Mouse (Mus musculus): ENCODE results near the gene Mrnip. TPM values are rescaled to one million over a fixed set of nuclear protein-coding genes. Genes with fewer than 3 reads are reported as not detected.

Mrnip gene
- polyA plus RNA-seq, 1 experiment from 2014 or later, result 39.2 TPM

GRCm38 (mm10) chr11:50177111-50177510, 2.9 kb downstream of the Mrnip start:
- no peak overlapping the region for H3K4me3 ChIP-seq (ENCODE audit: low read depth, low read length)
- H3K9ac ChIP-seq (ENCODE audit: low read depth, low read length), result no peak overlapping the region
- ATAC-seq, result no peak
- H3K27ac ChIP-seq (ENCODE audit: low read length), result no peak overlapping the region
- 83% methylated on average over 6 of the region's 6 CpGs for WGBS
- H3K4me2 ChIP-seq (ENCODE audit: low read length), result no peak overlapping the region
- no peaks in the 10 kb centered on the region for H3K9me3 ChIP-seq (replicated peaks; ENCODE audit: control insufficient read depth, low read length, poor library complexity, severe bottlenecking)
- H3K27me3 ChIP-seq (ENCODE audit: control insufficient read depth, insufficient read depth, low read depth, low read length), result no peaks in the 10 kb centered on the region
- H3K36me3 ChIP-seq (ENCODE audit: control insufficient read depth, insufficient read depth, low read length), result peaks cover 10% of the 10 kb centered on the region; the same call in 1 of the 2 replicates
- peaks cover 5% of the 10 kb centered on the region for H3K4me1 ChIP-seq (ENCODE audit: control insufficient read depth, insufficient read depth, low read length)

- Histone ChIP-seq H3K9me3 (replicated peaks; ENCODE audit: control insufficient read depth, low read length, poor library complexity, severe bottlenecking) (no peaks in the 10 kb centered on the region), H3K4me3 (ENCODE audit: low read depth, low read length) (no peak overlapping the region), H3K36me3 (ENCODE audit: control insufficient read depth, insufficient read depth, low read length) (peaks cover 13% of the 10 kb centered on the region; the same call in 1 of the 2 replicates), H3K27ac (ENCODE audit: low read length) (no peak overlapping the region), H3K4me2 (ENCODE audit: low read length) (no peak overlapping the region), H3K4me1 (ENCODE audit: control insufficient read depth, insufficient read depth, low read length) (peaks cover 5% of the 10 kb centered on the region), H3K9ac (ENCODE audit: low read depth, low read length) (no peak overlapping the region), H3K27me3 (ENCODE audit: control insufficient read depth, insufficient read depth, low read depth, low read length) (no peaks in the 10 kb centered on the region)
- 88% methylated on average over 5 of the region's 5 CpGs for WGBS
- ATAC-seq, result no peak
Measured at GRCm38 (mm10) chr11:50178532-50179488, 4.6 kb downstream of the Mrnip start.

GRCm38 (mm10) chr11:50180478-50181231, 6.4 kb downstream of the Mrnip start:
- Histone ChIP-seq H3K27me3 (ENCODE audit: control insufficient read depth, insufficient read depth, low read depth, low read length) (no peaks in the 10 kb centered on the region), H3K9me3 (replicated peaks; ENCODE audit: control insufficient read depth, low read length, poor library complexity, severe bottlenecking) (no peaks in the 10 kb centered on the region), H3K4me3 (ENCODE audit: low read depth, low read length) (no peak overlapping the region), H3K9ac (ENCODE audit: low read depth, low read length) (no peak overlapping the region), H3K36me3 (ENCODE audit: control insufficient read depth, insufficient read depth, low read length) (peaks cover 16% of the 10 kb centered on the region; the same call in 1 of the 2 replicates), H3K27ac (ENCODE audit: low read length) (no peak overlapping the region), H3K4me2 (ENCODE audit: low read length) (no peak overlapping the region), H3K4me1 (ENCODE audit: control insufficient read depth, insufficient read depth, low read length) (peaks cover under 1% of the 10 kb centered on the region)
- whole genome bisulfite sequencing, result 75% methylated on average over 6 of the region's 6 CpGs
- ATAC-seq, result no peak

GRCm38 (mm10) chr11:50182702-50183101, 8.5 kb downstream of the Mrnip start:
- Histone ChIP-seq H3K36me3 (ENCODE audit: control insufficient read depth, insufficient read depth, low read length) (peaks cover 13% of the 10 kb centered on the region; the same call in 1 of the 2 replicates), H3K27ac (ENCODE audit: low read length) (no peak overlapping the region), H3K4me1 (ENCODE audit: control insufficient read depth, insufficient read depth, low read length) (no peaks in the 10 kb centered on the region), H3K9me3 (replicated peaks; ENCODE audit: control insufficient read depth, low read length, poor library complexity, severe bottlenecking) (no peaks in the 10 kb centered on the region), H3K27me3 (ENCODE audit: control insufficient read depth, insufficient read depth, low read depth, low read length) (no peaks in the 10 kb centered on the region), H3K4me2 (ENCODE audit: low read length) (no peak overlapping the region), H3K4me3 (ENCODE audit: low read depth, low read length) (no peak overlapping the region), H3K9ac (ENCODE audit: low read depth, low read length) (no peak overlapping the region)
- ATAC-seq, result no peak
- WGBS, result 93% methylated on average over 4 of the region's 4 CpGs

GRCm38 (mm10) chr11:50184788-50185187, 10.5 kb downstream of the Mrnip start:
- WGBS, result 92% methylated on average over 3 of the region's 3 CpGs
- no peaks in the 10 kb centered on the region for H3K4me1 ChIP-seq (ENCODE audit: control insufficient read depth, insufficient read depth, low read length)
- no peak overlapping the region for H3K4me2 ChIP-seq (ENCODE audit: low read length)
- no peaks in the 10 kb centered on the region for H3K9me3 ChIP-seq (replicated peaks; ENCODE audit: control insufficient read depth, low read length, poor library complexity, severe bottlenecking)
- no peak for ATAC-seq
- no peaks in the 10 kb centered on the region for H3K27me3 ChIP-seq (ENCODE audit: control insufficient read depth, insufficient read depth, low read depth, low read length)
- H3K36me3 ChIP-seq (ENCODE audit: control insufficient read depth, insufficient read depth, low read length), result peaks cover 9% of the 10 kb centered on the region; the same call in 1 of the 2 replicates
- H3K4me3 ChIP-seq (ENCODE audit: low read depth, low read length), result no peak overlapping the region
- H3K27ac ChIP-seq (ENCODE audit: low read length), result no peak overlapping the region
- H3K9ac ChIP-seq (ENCODE audit: low read depth, low read length), result no peak overlapping the region

- H3K4me2 ChIP-seq (ENCODE audit: low read length), result no peak overlapping the region
- no peak overlapping the region for H3K27ac ChIP-seq (ENCODE audit: low read length)
- WGBS, result 76% methylated on average over 7 of the region's 7 CpGs
- no peak for ATAC-seq
- no peak overlapping the region for H3K9ac ChIP-seq (ENCODE audit: low read depth, low read length)
- H3K27me3 ChIP-seq (ENCODE audit: control insufficient read depth, insufficient read depth, low read depth, low read length), result no peaks in the 10 kb centered on the region
- 0 out of 2 replicates have a peak, but pooled peaks cover 5% of the 10 kb centered on the region for H3K36me3 ChIP-seq (ENCODE audit: control insufficient read depth, insufficient read depth, low read length)
- H3K9me3 ChIP-seq (replicated peaks; ENCODE audit: control insufficient read depth, low read length, poor library complexity, severe bottlenecking), result no peaks in the 10 kb centered on the region
- H3K4me1 ChIP-seq (ENCODE audit: control insufficient read depth, insufficient read depth, low read length), result no peaks in the 10 kb centered on the region
- no peak overlapping the region for H3K4me3 ChIP-seq (ENCODE audit: low read depth, low read length)
Measured at GRCm38 (mm10) chr11:50188682-50189081, 14.4 kb downstream of the Mrnip start.

GRCm38 (mm10) chr11:50190362-50190761, 16.1 kb downstream of the Mrnip start:
- no peak overlapping the region for H3K9ac ChIP-seq (ENCODE audit: low read depth, low read length)
- 0 out of 2 replicates have a peak, but pooled peaks cover 5% of the 10 kb centered on the region for H3K36me3 ChIP-seq (ENCODE audit: control insufficient read depth, insufficient read depth, low read length)
- WGBS, result 92% methylated on average over 4 of the region's 4 CpGs
- no peak overlapping the region for H3K4me3 ChIP-seq (ENCODE audit: low read depth, low read length)
- ATAC-seq, result no peak
- H3K9me3 ChIP-seq (replicated peaks; ENCODE audit: control insufficient read depth, low read length, poor library complexity, severe bottlenecking), result no peaks in the 10 kb centered on the region
- H3K4me1 ChIP-seq (ENCODE audit: control insufficient read depth, insufficient read depth, low read length), result no peaks in the 10 kb centered on the region
- no peak overlapping the region for H3K27ac ChIP-seq (ENCODE audit: low read length)
- no peaks in the 10 kb centered on the region for H3K27me3 ChIP-seq (ENCODE audit: control insufficient read depth, insufficient read depth, low read depth, low read length)
- H3K4me2 ChIP-seq (ENCODE audit: low read length), result no peak overlapping the region

- WGBS, result 93% methylated on average over 3 of the region's 3 CpGs
- no peak for ATAC-seq
Measured at GRCm38 (mm10) chr11:50192278-50192677, 18.0 kb downstream of the Mrnip start.

More at GRCm38 (mm10) chr11:50192278-50192677, 18.0 kb downstream of the Mrnip start:
- no peak overlapping the region for H3K9ac ChIP-seq (ENCODE audit: low read depth, low read length)
- H3K27ac ChIP-seq (ENCODE audit: low read length), result no peak overlapping the region
- H3K4me2 ChIP-seq (ENCODE audit: low read length), result no peak overlapping the region
- H3K9me3 ChIP-seq (replicated peaks; ENCODE audit: control insufficient read depth, low read length, poor library complexity, severe bottlenecking), result no peaks in the 10 kb centered on the region
- no peaks in the 10 kb centered on the region for H3K27me3 ChIP-seq (ENCODE audit: control insufficient read depth, insufficient read depth, low read depth, low read length)
- H3K4me3 ChIP-seq (ENCODE audit: low read depth, low read length), result no peak overlapping the region
- 0 out of 2 replicates have a peak, but pooled peaks cover 9% of the 10 kb centered on the region for H3K36me3 ChIP-seq (ENCODE audit: control insufficient read depth, insufficient read depth, low read length)
- H3K4me1 ChIP-seq (ENCODE audit: control insufficient read depth, insufficient read depth, low read length), result no peaks in the 10 kb centered on the region
